Mouse (Mus musculus): ENCODE results near the gene Grm1. TPM values are rescaled to one million over a fixed set of nuclear protein-coding genes. Genes with fewer than 3 reads are reported as not detected.

The Grm1 gene
- polyA plus RNA-seq, 1 experiment from 2014 or later, result 0.04 TPM

DNA sequence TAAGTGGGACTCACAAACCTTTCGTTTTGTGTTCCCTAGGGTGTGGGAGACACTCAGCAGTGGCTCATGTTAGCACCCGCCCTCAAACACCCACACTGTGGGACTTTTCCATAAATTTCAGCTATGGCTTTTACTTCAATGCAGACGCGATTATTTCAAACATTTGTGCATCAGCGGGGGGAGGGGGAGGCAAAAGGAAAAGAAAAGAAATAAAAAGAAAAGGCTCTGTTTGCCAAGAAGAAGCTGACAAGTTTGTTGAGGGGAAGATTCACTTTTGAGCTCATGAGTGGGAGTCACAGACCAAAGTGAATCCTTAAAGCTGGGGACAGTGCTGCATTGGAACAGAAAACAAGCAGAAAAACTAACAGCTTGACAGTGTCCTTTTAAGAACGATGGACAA is 384.7 kb downstream of the Grm1 start:
- Histone ChIP-seq H3K9ac (no peak overlapping the region), H3K4me1 (ENCODE audit: insufficient read depth) (no peaks in the 10 kb centered on the region), H3K36me3 (ENCODE audit: insufficient read depth) (no peaks in the 10 kb centered on the region), H3K4me3 (ENCODE audit: low read depth, low read length) (no peak overlapping the region), H3K4me2 (no peak overlapping the region), H3K27me3 (ENCODE audit: insufficient read depth, low read length) (no peaks in the 10 kb centered on the region), H3K9me3 (ENCODE audit: low read depth, low read length) (no peaks in the 10 kb centered on the region), H3K27ac (ENCODE audit: low read depth) (no peak overlapping the region)
- no peak for DNase-seq
- TF ChIP-seq CTCF (IDR thresholded peaks at IDR 0.05; ENCODE audit: low read depth), result no peak
- no peak for ATAC-seq (ENCODE audit: insufficient read depth)
- 59% methylated on average over 6 of the region's 6 CpGs for WGBS

DNA sequence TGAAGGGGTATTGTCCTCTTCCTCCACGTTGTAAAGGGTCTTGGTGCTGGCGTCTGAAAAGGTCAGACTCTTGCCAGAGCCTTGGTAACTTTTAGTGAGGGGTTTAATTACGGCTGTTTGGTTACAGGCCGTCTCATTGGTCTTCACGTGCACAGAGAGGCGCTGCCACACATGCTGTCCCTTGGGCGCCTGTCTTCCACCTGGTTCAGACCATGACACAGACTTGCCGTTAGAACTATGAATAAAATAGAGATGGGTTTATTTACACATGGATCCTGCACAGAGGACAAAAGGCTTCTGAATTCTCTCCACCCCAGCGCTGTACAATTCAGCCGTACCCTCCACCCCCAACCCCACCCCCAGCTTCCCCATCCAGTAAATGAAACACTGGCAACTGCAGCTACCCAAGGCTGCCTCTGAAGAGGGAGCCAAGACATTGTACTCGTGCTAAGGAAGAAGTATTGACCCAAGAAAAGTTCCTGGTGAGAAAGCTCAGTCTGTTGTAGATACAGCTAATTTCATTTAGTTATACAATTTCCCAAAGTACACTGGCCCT is 392.4 kb downstream of the Grm1 start:
- H3K4me3 ChIP-seq (ENCODE audit: low read depth, low read length), result peak overlapping the region; percentile 38
- DNase-seq (no peak), ATAC-seq (ENCODE audit: insufficient read depth) (0 out of 2 replicates have a peak, but pooled peaks have one; percentile 41)
- H3K9me3 ChIP-seq (ENCODE audit: low read depth, low read length), result no peaks in the 10 kb centered on the region
- no peaks in the 10 kb centered on the region for H3K36me3 ChIP-seq (ENCODE audit: insufficient read depth)
- no peaks in the 10 kb centered on the region for H3K4me1 ChIP-seq (ENCODE audit: insufficient read depth)
- 0 out of 2 replicates have a peak overlapping the region, but pooled peaks have one; percentile 38 for H3K9ac ChIP-seq
- H3K4me2 ChIP-seq, result peak overlapping the region; percentile 88
- TF ChIP-seq CTCF (IDR thresholded peaks at IDR 0.05; ENCODE audit: low read depth), result no peak
- no peak overlapping the region for H3K27ac ChIP-seq (ENCODE audit: low read depth)
- 15% methylated on average over 11 of the region's 11 CpGs for WGBS
- H3K27me3 ChIP-seq (ENCODE audit: insufficient read depth, low read length), result no peaks in the 10 kb centered on the region

DNA sequence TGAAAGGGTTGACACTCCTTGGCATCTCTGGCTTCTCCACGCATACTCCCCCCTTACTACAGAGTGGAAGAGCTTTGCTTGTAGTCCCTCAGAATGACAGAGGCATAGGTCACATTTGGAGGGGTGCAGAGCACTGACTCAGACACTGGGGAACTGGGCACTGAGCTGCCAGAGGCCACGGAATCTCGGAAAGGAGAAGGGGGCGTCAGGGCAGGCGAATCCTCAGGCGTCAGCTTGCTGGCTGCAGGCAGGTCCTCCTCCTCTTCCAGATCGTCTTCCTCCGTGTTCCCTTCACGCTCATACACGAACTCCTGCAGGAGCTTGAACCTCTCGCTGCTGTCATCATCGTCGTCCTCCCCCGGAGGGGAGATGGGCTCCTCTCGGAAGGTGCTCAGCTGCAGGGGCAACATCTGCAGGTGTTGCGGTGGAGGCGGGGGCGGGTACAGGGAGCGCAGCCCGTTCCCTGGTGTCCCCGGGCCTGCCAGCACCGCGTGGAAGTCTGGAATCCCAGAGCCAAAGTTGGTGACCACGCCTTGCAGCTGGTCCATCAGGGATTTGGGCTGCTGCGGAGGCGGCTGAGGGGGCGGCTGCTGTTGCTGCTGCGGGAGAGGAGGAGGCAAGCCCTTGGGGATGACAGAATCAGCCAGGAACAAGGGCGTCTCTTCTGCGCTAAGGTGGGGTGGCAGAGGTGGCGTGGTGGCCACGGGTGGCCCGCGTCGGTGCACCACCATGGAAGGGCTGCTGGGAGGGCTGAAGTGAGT is 393.1 kb downstream of the Grm1 start:
- Histone ChIP-seq H3K4me2 (peak overlapping the region; percentile 88), H3K36me3 (ENCODE audit: insufficient read depth) (no peaks in the 10 kb centered on the region), H3K27ac (ENCODE audit: low read depth) (no peak overlapping the region), H3K4me1 (ENCODE audit: insufficient read depth) (no peaks in the 10 kb centered on the region), H3K9me3 (ENCODE audit: low read depth, low read length) (no peaks in the 10 kb centered on the region), H3K9ac (peak overlapping the region; percentile 38), H3K4me3 (ENCODE audit: low read depth, low read length) (peak overlapping the region; percentile 38), H3K27me3 (ENCODE audit: insufficient read depth, low read length) (no peaks in the 10 kb centered on the region)
- no peak for TF ChIP-seq CTCF (IDR thresholded peaks at IDR 0.05; ENCODE audit: low read depth)
- DNase-seq, result peak; percentile 44
- peak; percentile 73; the same call in 1 of the 2 replicates for ATAC-seq (ENCODE audit: insufficient read depth)
- 2% methylated on average over 35 of the region's 35 CpGs for WGBS

DNA sequence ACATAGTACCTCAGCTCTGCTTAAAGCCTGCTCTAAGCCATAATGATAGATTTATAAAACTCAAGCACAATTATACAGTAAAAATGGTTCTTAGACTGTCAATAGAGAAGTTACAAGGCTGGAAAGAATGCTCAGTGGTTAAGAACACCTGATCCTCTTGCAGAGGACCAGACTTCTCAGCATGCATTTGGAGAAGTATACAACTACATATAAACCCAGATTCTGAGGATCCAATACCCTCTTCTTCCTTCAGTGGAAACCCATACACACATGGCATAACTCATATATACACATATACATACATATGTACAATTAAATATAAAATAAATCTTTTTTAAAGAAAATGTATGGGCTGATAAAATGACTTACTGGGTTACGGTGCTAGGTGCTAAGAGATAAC is 401.1 kb downstream of the Grm1 start, which contains the start of gene Gm10944:
Gene Gm10944 (plus strand): TSS at position 301 of the 400 bp plus-strand sequence.
- Histone ChIP-seq H3K9ac (no peak within 1 kb of the TSS), H3K9me3 (ENCODE audit: low read depth, low read length) (no peaks in the 10 kb centered on the region), H3K27ac (ENCODE audit: low read depth) (no peak within 1 kb of the TSS), H3K27me3 (ENCODE audit: insufficient read depth, low read length) (no peaks in the 10 kb centered on the region), H3K36me3 (ENCODE audit: insufficient read depth) (no peaks in the 10 kb centered on the region), H3K4me2 (no peak within 1 kb of the TSS), H3K4me3 (ENCODE audit: low read depth, low read length) (no peak within 1 kb of the TSS), H3K4me1 (ENCODE audit: insufficient read depth) (no peaks in the 10 kb centered on the region)
- DNase-seq (no peak), ATAC-seq (ENCODE audit: insufficient read depth) (no peak)
- WGBS, result 89% methylated on average over 1 of the region's 1 CpGs
- no peak for TF ChIP-seq CTCF (IDR thresholded peaks at IDR 0.05; ENCODE audit: low read depth)

DNA sequence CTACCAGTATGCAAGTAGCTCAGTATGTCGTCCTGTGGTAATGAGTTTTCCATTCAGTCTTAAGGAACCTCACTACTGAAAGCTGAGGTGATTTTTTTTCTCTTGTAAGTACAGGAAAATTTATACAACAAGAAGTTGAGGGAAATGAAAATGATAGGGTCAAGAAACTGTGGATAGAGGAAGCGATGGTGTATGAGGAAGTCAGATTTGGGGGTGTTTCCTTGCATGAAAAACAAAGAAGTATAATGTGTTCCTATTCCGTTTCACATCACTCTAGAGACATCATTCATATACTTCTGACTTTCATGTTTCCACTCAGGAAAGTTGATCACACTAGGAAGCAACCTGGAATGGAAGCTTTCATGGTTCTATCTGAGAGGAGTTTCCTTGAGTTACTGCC is 422.2 kb downstream of the Grm1 start:
- DNase-seq (no peak), ATAC-seq (ENCODE audit: insufficient read depth) (no peak)
- H3K9me3 ChIP-seq (ENCODE audit: low read depth, low read length), result no peaks in the 10 kb centered on the region
- no peaks in the 10 kb centered on the region for H3K27me3 ChIP-seq (ENCODE audit: insufficient read depth, low read length)
- H3K4me1 ChIP-seq (ENCODE audit: insufficient read depth), result no peaks in the 10 kb centered on the region
- no peak overlapping the region for H3K4me3 ChIP-seq (ENCODE audit: low read depth, low read length)
- 71% methylated on average over 3 of the region's 3 CpGs for WGBS
- no peaks in the 10 kb centered on the region for H3K36me3 ChIP-seq (ENCODE audit: insufficient read depth)
- no peak overlapping the region for H3K27ac ChIP-seq (ENCODE audit: low read depth)
- no peak for TF ChIP-seq CTCF (IDR thresholded peaks at IDR 0.05; ENCODE audit: low read depth)
- H3K4me2 ChIP-seq, result no peak overlapping the region
- H3K9ac ChIP-seq, result no peak overlapping the region

DNA sequence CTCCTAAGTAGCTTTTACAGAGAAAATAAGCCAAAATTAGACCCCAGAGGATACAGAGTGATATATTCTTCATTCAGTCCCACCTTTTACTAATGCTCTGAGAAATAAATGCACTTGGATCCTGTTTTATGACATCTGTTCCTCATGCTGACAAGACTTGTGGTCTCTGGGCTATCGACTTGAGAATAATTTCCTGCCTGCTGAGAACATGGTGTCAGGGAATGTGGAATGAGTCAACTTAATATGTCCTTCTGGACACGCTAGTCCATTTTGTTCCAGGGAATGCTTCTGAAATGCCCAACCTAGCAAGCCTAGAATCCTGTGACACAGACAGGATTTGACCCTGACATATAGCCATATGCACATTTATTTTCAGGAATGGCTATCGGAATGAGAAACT is 423.0 kb downstream of the Grm1 start:
- H3K9me3 ChIP-seq (ENCODE audit: low read depth, low read length), result no peaks in the 10 kb centered on the region
- no peak for TF ChIP-seq CTCF (IDR thresholded peaks at IDR 0.05; ENCODE audit: low read depth)
- H3K36me3 ChIP-seq (ENCODE audit: insufficient read depth), result no peaks in the 10 kb centered on the region
- no peak overlapping the region for H3K9ac ChIP-seq
- no peaks in the 10 kb centered on the region for H3K27me3 ChIP-seq (ENCODE audit: insufficient read depth, low read length)
- no peak overlapping the region for H3K27ac ChIP-seq (ENCODE audit: low read depth)
- no peaks in the 10 kb centered on the region for H3K4me1 ChIP-seq (ENCODE audit: insufficient read depth)
- H3K4me3 ChIP-seq (ENCODE audit: low read depth, low read length), result no peak overlapping the region
- no peak for ATAC-seq (ENCODE audit: insufficient read depth)
- 70% methylated on average over 3 of the region's 3 CpGs for WGBS
- no peak overlapping the region for H3K4me2 ChIP-seq
- DNase-seq, result no peak

DNA sequence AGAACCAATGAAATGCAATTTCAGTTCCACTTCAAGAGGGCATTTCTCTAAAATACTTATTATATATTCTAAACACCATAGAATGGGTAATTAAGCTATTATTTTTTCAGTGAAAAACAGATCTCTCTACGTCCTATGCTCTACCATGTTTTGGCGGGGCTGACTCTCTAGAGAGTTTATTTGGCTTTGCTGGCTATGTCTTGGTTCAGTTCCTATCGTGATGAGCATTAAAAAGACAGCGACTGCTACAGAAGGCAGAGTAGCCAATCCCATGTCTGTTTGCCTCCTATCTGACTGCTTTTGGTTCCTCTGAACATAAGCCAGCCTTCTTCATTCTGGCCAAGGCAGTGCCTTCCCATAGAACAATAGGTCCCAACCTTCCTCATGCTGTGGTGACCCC is 425.5 kb downstream of the Grm1 start:
- no peaks in the 10 kb centered on the region for H3K36me3 ChIP-seq (ENCODE audit: insufficient read depth)
- no peak overlapping the region for H3K27ac ChIP-seq (ENCODE audit: low read depth)
- H3K4me1 ChIP-seq (ENCODE audit: insufficient read depth), result no peaks in the 10 kb centered on the region
- H3K9me3 ChIP-seq (ENCODE audit: low read depth, low read length), result no peaks in the 10 kb centered on the region
- H3K4me2 ChIP-seq, result no peak overlapping the region
- H3K27me3 ChIP-seq (ENCODE audit: insufficient read depth, low read length), result no peaks in the 10 kb centered on the region
- whole genome bisulfite sequencing, result 84% methylated on average over 4 of the region's 4 CpGs
- no peak overlapping the region for H3K9ac ChIP-seq
- DNase-seq (no peak), ATAC-seq (ENCODE audit: insufficient read depth) (no peak)
- no peak for TF ChIP-seq CTCF (IDR thresholded peaks at IDR 0.05; ENCODE audit: low read depth)
- no peak overlapping the region for H3K4me3 ChIP-seq (ENCODE audit: low read depth, low read length)

Measured in lung, embryonic 14.5 days (tissue).